Mouse (Mus musculus) ovary, postnatal 36 days (tissue): ENCODE measurements around the gene Rrp7a.

Experiments used
- DNase-seq: peaks from one replicate; pipeline ENCODE4 v3.0.0; 2022; ENCODE audit warnings: low spot score, mixed read lengths

Rrp7a gene

GRCm38 (mm10) chr15:83122566-83123145, at the start of gene Rrp7a:
TSS of gene Rrp7a (minus strand) at chr15:83122801.
- peak; percentile 94 for DNase-seq

DNA sequence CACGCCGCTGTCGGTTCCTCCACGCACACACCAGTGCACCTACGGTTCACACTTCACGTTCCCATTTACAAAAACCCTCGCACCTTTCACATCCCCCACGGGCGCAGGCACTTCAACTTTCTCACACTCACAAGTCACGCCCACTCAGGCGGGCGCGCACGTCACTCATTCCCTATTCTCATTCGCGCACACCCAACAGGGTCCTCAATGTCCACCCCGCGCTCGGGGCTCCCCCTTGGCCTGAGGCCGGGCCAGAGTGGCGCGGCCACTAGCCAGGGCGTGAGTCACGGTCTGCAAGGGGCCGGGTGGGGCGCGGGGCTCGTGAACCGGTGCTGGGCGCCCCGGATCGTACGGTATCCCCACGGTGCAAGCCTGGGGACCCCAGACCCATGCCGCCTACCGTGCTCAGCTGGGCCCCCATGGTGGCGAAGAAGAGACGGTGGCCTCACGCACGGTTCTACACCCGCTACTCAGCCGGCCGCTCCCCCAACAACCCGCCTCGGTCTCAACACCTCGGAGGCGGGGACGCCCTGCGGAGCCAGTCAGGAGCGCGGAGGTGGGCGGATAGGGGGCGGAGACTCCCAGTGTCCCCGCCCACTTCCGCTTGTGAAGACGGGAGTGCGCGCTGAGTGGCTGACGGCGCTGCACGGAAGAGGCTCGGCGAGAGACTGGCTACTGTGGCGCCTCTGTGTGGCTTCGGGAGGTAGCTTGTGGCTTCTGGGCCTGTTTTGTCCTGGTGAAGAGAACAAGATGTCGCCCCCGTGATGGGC, 49.3 kb upstream of the Rrp7a start:
- DNase-seq: peak; percentile 97

DNA sequence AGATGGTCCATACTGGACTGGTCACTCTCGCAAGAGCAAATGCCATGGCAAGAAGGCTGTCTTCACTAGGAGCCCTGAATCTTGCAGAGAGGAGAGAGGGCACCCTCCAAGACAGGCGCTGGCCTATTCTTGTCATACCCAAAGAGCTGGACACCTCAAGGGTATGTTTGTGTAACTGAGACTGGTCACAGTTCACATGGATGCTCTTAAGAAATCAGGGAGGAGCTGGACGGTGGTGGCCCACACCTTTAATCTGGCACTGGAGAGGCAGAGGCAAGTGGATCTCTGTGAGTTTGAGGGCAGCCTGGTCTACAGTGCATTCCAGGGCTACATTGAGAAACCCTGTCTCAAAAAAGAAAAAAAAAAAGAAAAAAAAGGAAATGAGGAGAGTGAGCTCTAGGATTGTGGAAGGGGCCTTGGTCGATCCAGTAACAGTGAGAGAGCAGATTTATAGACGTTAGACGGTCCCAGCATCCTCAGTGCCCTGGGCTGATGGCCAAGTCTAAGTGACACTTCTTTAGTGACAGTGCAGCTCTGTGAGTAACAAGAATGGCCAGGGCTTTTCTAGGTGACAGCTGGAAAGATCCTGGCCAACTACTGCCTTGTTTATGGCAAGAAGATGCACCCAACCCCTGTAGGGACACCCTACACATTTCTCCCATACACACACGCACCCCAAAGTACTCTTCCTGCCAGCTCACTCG, 48.5 kb upstream of the Rrp7a start:
- DNase-seq: no peak

DNA sequence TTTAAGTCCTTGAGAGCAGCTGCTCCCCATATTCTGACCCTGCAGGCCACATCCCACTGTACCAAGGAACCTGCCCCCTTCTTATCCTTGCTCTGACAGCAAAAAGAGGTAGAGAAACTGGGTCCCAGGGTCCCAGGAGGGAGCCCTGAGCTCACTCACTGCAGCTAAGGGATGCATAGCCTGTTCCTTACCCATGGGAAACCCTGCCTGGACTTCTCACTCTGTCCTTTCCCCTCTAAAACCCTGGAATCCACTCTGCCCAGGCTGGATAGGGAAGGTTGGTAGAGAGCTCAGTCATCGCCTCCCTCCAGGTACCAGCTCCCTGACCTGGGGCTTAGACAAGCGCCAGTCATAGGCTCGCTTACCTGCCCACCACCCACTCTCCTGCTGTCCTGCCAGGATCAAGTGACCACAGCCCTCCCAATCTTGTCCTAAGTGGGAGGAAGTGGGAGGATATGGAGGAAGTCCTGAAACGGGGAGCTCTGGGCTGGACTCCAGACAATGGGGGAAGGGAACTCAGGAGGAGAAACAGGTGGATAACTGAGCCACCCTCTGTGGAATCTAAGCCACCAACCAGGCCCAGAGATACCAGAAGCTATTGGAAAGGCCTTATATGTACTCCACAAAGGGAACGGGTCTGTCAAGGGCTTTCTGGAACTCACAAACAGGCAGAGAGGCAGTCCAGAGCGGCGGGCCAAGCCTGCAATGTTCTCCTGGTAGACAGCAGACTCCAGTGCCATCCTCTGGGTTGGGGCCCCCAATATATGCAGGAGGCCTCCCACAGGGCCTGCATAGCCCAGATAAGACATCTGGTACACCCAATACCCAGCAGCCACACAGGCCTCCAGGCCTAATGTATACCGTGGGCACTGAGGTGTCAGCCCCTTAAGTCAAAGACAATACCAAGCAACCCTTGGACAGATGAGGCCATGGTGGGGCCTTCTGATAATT, 47.4 kb upstream of the Rrp7a start:
- DNase-seq: peak; percentile 32

DNA sequence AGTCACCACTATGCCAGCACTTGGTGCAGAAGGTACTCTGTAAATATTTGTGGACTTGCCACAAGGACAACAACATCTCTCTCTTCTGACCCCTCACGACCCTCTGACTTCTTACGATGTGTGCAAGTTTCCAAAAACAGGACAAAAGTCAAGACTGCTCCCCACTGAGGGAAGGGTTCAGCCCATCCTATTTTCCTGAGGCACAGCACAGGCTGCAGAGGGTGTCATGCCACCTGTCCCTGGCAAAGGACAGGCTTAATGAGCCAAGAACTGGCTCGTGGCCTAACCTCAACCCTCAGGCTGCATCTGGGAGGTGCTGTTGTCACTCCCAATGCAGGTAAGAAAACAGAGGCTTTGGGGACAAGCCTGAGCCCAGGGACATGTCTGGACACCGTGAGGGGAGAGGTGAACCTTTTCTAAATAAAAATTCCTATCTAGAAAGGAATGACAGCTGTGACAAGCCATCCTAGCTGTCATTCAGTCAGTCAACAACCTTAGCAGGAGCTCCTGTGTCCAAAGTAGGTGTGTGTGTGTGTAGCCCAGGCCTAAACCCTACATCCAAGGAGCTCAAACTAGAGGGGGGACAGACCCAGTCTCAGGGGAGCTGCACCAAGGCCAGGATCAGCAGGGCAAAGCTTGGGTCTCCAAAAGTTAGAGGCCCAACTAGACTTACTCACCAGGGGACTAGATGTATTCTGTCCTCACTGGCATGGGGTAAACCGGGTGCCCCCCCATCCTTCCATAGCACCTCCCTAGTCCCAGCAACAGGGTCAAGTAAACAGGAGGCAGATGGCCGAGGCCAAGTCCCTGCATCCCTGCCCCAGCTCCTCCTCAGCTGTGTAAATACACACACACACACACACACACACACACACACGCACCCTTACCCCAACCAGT, 46.5 kb upstream of the Rrp7a start:
- peak; percentile 44 for DNase-seq

GRCm38 (mm10) chr15:83168311-83168710, 45.7 kb upstream of the Rrp7a start:
- no peak for DNase-seq

- no peak for DNase-seq
Measured at GRCm38 (mm10) chr15:83167550-83168065, 45.0 kb upstream of the Rrp7a start.

- peak; percentile 44 for DNase-seq
Measured at GRCm38 (mm10) chr15:83167126-83167525, 44.5 kb upstream of the Rrp7a start.

DNA sequence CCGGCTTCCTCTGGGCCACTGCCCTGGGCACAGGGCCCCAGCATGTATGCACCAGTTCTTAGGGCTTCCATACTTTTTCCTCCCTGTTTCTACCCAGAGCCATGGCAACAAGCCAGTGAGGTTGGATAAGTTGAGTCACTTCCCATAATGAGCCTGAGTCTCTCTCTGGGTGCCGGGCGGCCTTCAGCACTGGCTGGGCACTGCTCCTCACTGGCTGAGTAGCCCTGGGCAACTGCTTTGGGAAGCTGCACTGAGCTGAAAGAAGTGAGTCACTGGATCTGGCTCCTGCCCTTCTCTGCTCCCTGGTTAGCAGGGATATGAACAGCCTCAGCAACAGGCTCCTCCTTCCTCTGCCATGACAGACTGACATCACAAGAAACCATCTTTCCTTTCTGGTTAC, 44.0 kb upstream of the Rrp7a start:
- DNase-seq: peak; percentile 41

- no peak for DNase-seq
Measured at GRCm38 (mm10) chr15:83165526-83166315, 43.1 kb upstream of the Rrp7a start.

DNA sequence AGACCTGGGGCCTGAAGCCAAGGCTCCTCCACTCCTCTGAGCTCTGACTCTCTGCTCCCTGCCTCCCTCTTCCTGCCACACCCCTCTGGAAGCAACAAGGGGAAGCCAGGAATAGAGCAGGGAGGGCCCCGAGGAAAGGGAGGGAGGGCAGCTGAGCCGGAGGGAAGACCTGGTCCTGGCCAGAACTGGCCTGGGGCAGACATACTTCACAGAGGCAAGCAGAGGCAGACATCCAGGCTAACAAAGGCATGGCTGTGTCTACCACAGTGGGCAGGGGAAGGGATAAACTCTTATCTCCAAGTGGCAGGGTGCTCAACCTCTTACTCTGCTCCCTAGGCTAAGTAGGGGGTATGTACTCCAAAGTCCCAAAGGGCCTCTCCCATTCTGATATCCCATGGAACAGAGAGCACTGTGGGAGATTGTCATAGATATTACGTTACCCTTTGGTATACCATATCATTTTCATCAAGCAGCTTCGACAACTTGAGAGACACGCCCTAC, 42.4 kb upstream of the Rrp7a start:
- DNase-seq: peak; percentile 43

DNA sequence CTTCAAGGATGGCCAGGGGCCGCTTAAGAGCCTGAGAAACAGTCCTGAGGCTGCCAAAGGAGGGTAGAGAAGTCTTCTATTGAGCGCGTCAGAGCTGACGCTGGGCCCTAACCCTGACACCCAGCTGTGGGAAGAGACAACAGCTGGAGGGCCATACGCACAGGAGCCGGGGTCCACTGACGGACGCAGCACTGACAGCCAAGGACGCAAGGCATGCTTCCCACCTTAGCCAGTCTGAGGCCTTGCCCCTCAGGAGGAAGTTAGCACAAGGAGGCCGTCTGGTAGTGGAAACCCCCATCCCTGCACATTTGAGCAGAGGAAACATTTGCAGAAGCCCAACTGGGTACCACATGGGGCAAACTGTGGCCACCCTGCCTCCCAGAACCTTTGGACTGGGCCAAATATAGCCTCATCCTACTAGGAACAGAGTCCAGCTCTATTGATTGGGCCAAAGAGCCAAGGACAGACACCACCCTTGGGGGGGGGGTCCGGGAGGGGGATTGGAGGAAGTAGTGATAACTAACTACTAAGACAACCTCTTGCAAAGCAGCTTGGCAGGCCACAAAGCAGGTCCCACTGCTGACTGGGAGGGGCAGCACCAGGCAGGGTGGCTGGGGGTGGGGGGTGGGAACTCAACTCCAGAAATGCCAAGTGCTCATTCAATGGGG, 40.4 kb upstream of the Rrp7a start:
- no peak for DNase-seq

- DNase-seq: no peak
Measured at GRCm38 (mm10) chr15:83162001-83162400, 39.4 kb upstream of the Rrp7a start.

GRCm38 (mm10) chr15:83161062-83161748, 38.6 kb upstream of the Rrp7a start:
- DNase-seq: no peak

DNA sequence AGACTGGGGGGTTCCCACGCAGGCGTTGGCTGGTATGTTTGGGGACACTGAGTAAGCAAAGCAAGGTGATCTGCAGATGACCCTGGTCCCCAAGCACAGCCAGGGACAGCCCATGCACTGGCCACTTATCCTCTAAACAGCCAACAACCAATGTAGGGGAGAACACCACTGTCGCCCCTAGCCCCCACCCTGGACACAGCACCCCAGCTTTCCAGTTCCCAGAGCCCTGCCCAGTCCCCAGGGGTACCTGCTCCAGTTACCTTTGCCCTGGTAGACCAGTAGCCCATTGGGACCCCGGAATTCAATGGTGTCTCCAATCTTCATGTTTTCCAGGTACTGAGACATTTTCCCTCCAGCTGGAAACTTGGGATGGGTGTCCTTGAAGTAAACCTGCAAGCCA, 38.0 kb upstream of the Rrp7a start:
- DNase-seq: no peak

DNA sequence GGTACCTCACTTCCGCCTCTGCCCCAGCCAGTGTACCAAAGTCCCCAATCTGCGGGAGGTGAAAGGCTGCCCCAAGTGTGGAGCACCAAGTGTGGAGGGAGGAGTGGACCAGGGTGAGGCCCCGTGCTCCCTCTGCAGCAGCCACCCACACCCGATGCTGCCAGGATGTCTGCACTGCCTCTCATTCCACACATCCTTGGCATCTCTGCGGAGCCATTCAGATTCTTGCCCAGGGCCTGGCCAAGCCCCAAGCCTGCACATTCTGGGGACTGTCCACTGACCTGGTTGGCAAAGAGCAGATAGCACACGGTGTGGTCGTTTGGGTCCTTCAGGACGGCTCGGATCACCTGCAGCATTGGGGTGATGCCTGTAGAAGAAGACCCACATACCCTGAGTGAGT, 37.2 kb upstream of the Rrp7a start:
- DNase-seq: no peak

DNA sequence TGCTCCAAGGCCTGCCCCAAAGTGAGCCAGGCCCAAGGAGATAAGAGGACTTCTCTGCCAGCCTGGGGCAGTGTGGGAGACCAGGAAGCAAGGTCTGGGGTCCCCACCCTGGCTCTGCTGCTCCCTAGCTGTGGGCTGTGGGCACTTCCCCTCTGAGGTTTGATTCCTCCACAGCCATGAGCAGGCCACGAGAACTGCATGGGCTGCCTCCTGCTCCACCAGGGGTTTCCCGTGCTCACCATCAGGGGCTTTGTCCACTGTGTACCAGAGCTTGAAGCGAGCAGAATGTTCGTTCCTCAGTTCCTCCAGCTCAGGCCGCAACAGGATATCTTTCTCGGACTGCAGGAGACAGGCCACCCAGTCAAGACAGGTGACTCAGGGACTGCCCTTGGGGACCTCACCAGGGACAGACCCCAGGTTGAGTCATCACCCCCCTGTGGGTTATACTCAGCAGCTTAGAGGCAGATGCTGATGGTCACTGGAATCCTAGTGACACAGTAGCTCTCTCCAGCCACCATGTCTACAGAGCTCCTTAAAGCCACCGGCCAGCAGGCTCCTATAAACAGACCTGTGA, 36.1 kb upstream of the Rrp7a start:
- DNase-seq: no peak

DNA sequence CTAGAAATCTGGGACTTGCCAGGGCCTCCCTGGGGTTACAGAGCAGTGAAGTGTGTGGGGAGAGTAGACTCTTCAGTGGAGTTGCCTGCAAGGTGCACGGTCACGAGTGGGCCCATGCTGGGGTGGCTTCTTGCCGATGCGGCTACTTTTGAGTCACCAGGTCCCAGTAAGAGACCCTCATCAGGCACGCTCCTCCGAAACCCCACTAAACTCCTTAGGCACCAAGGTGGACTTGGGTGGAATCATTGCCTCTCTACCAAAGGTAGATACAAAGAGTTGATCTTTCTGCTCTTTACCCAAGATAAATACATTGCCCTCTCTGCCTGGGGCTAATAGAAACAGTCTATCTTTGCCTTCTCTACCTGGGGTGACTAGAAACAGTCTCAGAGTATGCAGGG, 35.1 kb upstream of the Rrp7a start:
- DNase-seq: no peak
